Mouse (Mus musculus) midbrain, embryonic 10.5 days (tissue): ENCODE results near the gene Hoga1. TPM values are rescaled to one million over a fixed set of nuclear protein-coding genes. Genes with fewer than 3 reads are reported as not detected.

ENCODE experiments used
- DNase-seq: peaks from one replicate; pipeline ENCODE4 v3.0.0-alpha.2; 2017; ENCODE audit warnings: low spot score
- H3K27ac ChIP-seq: fragments of 300-500 bp; sonication (generic); replicated peaks from 2 replicates; pipeline ENCODE4 v1.5.1; 2016; ENCODE audit warnings: mild to moderate bottlenecking
- H3K27me3 ChIP-seq: fragments of 300-500 bp; sonication (generic); 2 replicates; pipeline ENCODE4 v1.6.1; 2016; ENCODE audit warnings: low read depth, mild to moderate bottlenecking; ENCODE audit not compliant: poor library complexity, severe bottlenecking
- H3K36me3 ChIP-seq: fragments of 300-500 bp; sonication (generic); 2 replicates; pipeline ENCODE4 v1.6.1; 2016; ENCODE audit warnings: mild to moderate bottlenecking, moderate library complexity
- H3K4me1 ChIP-seq: fragments of 300-500 bp; sonication (generic); 2 replicates; pipeline ENCODE4 v1.6.1; 2016
- H3K4me3 ChIP-seq: fragments of 300-500 bp; sonication (generic); 2 replicates; pipeline ENCODE4 v1.5.1; 2016; ENCODE audit warnings: mild to moderate bottlenecking, moderate library complexity
- H3K9me3 ChIP-seq: fragments of 300-500 bp; sonication (generic); replicated peaks from 2 replicates; pipeline ENCODE4 v1.6.1; 2016; ENCODE audit warnings: mild to moderate bottlenecking
- WGBS: fragments of 180-500 bp; shearing (Covaris S2); methylation state at CpG from one replicate; pipeline ENCODE4 v1.1.7; 2016; 5-methylcytosine and 5-hydroxymethylcytosine counted together
- polyA plus RNA-seq: library from polyadenylated mRNA; unstranded; fragments of >200 nt; fragmentation: Nextera tagmentation; extraction: Ambion mirVana; gene quantifications from 2 replicates; pipeline ENCODE4 v1.2.1, GENCODE M21; 2016

Gene Hoga1
- polyA plus RNA-seq, 1 experiment from 2014 or later = 1.1 TPM

DNA sequence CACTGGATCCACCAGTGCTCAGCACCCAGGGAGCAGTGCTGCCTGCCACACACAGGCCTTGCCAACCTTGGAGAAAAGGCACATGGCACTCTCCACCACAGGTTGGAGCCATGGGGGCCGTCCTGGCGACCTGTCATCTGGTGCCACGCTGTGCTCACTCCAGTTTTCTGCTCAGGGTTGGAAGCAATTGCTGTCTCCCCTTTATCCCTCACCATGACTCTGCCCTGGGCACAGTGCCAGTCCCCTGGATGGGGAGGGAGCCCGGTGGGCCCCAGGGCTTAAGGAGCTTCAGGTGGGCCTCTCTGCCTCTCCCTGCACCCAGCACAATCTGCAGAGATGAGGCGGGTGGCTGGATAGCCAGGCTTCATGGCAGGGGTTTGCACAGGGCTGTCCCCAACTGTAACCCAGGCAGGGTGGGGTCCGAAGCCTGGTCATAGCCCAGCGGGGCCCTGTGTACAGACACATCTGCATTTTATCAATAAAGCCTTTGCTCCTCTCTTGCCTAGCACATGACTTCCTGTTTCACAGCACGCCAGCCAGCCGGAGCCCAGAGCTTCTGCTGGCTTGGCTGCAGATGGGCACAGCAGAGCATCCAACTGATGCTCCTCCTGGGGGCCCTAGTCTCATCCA is 11.1 kb upstream of the Hoga1 start:
- no peak for DNase-seq
- 79% methylated on average over 9 of the region's 9 CpGs for WGBS

DNA sequence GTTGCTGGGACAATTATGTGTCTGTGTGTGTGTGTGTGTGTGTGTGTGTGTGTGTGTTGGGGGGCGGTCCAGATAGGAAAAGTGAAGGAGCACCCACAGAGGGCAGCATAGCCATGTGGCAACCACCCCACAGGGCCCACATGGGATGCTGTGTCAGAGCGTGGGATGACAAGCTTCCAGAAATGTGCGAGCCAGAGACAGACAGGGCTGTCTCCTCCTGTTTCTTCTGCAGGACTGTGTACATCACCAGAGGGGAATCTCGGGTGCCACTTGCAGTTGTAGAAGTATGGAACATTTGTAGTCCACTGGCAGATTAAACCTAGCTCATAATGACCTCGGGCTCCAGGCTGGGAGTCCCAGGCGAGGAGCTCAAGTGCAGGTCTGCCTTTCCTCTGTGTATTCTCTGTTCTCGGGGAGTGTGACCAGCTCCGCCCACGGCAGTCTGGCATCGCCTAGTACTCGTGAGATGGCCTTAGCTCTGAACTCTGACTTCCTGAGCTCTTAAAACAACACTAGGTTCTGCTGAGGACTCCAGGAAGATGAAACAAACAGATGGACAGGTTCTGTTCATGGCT is 10.4 kb upstream of the Hoga1 start:
- Histone ChIP-seq H3K4me1 (peaks cover 18% of the 10 kb centered on the region), H3K36me3 (peaks cover 5% of the 10 kb centered on the region; the same call in 1 of the 2 replicates), H3K4me3 (no peak overlapping the region), H3K9me3 (no peaks in the 10 kb centered on the region), H3K27me3 (0 out of 2 replicates have a peak, but pooled peaks cover 1% of the 10 kb centered on the region), H3K27ac (0 out of 2 replicates have a peak overlapping the region, but pooled peaks have one; percentile 52)
- WGBS = 64% methylated on average over 11 of the region's 11 CpGs
- DNase-seq = no peak

More for the DNA sequence above, 11.1 kb upstream of the Hoga1 start:
- peaks cover 5% of the 10 kb centered on the region; the same call in 1 of the 2 replicates for H3K36me3 ChIP-seq
- no peaks in the 10 kb centered on the region for H3K27me3 ChIP-seq
- no peaks in the 10 kb centered on the region for H3K9me3 ChIP-seq
- H3K4me1 ChIP-seq = peaks cover 18% of the 10 kb centered on the region
- H3K27ac ChIP-seq = peak overlapping the region; percentile 46; the same call in 1 of the 2 replicates
- peak overlapping the region; percentile 4; the same call in 1 of the 2 replicates for H3K4me3 ChIP-seq

DNA sequence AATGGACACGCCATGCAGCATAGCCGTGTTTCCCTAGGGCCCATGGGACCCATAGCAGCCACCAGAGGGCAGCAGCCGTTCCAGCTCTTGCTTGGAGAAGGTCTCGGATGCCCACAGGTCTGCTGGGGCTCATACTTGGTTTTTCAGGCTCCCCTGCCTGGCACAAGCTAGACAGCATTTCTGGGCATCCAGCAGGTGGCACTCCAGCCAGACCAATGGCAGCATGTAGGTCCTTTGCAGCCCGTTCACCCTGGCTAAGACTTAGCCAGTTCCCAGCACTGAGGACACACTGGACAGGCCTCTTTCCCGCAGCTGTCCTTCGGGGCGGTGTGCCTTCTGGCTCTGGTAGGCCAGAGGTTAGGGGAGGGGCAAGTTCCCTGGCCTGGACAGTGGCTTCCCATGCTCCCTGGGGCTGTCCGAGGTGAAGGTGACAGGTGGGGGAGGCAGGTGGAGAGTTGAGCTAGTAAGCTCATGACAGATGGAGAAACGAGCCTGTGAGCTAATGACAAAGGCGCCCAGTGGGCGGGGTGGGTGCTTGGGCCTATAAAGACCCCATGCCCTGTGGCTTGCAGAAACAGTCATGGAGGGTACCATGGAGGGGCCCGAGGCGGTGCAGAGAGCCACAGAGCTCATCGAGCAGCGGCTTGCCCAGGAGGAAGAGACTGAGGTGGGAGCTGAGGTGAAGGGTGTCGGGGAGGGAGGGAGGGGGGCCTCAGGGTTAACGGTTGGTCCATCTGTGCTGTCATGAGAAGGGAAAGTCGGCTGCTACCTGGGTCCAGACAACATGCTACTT is 9.8 kb upstream of the Hoga1 start, which contains the start of gene Ankrd2:
Ankrd2 (plus strand) TSS at position 545 of the 793 bp plus-strand sequence.
- Histone ChIP-seq H3K27me3 (0 out of 2 replicates have a peak, but pooled peaks cover 8% of the 10 kb centered on the region), H3K27ac (peak within 1 kb of the TSS; percentile 52; the same call in 1 of the 2 replicates), H3K4me1 (peaks cover 18% of the 10 kb centered on the region), H3K9me3 (no peaks in the 10 kb centered on the region), H3K36me3 (peaks cover 5% of the 10 kb centered on the region; the same call in 1 of the 2 replicates), H3K4me3 (no peak within 1 kb of the TSS)
- WGBS = 71% methylated on average over 19 of the region's 19 CpGs
- peak; percentile 77 for DNase-seq

DNA sequence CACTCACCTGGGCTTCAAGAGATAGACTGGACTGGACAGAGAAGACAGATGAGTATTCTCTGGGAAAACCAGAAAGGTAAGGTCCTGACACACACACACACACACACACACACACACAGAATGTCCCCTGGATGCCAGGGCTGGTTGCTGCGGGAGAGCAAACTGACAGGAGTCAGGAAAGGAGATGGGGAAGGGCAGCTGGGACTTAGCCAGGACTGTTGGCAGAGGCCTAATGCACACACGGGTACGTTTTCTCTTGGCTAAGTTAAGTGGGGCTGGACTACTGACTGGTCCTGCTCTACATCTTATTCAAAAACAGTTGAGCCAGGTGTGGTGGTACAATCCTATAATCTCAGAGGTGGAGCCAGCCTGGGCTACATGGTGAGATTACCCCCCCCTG is 9.1 kb upstream of the Hoga1 start:
- DNase-seq = no peak
- Histone ChIP-seq H3K4me1 (peaks cover 18% of the 10 kb centered on the region), H3K27me3 (0 out of 2 replicates have a peak, but pooled peaks cover 8% of the 10 kb centered on the region), H3K36me3 (peaks cover 5% of the 10 kb centered on the region; the same call in 1 of the 2 replicates), H3K4me3 (no peak overlapping the region), H3K27ac (no peak overlapping the region), H3K9me3 (no peaks in the 10 kb centered on the region)
- WGBS = 87% methylated on average over 3 of the region's 3 CpGs

DNA sequence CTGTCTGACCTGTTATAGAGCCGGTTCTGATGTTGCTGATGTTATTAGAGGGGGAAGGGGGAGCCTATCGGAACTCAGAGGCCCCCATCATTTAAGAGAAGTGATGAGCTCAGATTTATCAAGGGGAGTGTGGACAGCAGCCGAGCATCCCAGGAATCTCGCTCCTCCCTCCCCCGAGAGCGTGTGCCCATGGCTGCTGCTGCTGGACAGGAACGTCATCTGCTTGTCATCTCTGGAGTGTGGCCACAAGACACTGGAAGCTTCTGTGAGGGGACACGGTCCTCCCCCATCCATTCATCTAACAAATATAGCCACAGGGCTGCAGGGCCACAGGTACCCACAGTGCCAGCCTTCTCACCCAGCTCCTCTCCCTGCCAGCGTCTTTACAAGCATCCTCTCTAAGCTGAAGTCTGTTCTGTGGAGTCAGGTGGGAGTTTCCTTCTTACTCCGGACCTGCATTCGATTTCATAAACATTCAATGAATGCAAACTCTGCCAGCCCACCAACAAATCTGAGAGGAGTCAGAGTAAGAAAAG is 8.2 kb upstream of the Hoga1 start:
- Histone ChIP-seq H3K4me1 (peaks cover 18% of the 10 kb centered on the region), H3K4me3 (no peak overlapping the region), H3K9me3 (no peaks in the 10 kb centered on the region), H3K27me3 (0 out of 2 replicates have a peak, but pooled peaks cover 8% of the 10 kb centered on the region), H3K27ac (no peak overlapping the region), H3K36me3 (peaks cover 5% of the 10 kb centered on the region; the same call in 1 of the 2 replicates)
- 78% methylated on average over 11 of the region's 11 CpGs for WGBS
- no peak for DNase-seq

DNA sequence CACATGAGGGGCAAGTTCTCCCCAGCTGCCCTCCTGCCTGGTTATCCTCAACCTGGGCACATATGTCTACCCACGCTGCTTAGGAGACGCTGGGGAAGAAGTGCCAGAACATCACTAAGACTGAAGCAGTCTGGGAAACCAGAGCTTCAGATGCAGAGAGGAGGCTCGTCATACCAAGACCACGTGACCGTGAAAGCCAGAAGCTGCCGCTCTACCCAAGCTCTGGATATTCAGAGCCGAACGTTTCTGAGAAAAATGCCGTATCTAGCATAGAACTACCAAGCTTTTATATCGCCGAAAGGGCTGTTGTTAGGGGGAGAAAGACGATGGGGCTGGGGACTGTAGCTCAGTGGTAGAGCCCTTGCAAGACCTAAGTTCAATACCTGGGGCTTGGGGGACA is 7.1 kb upstream of the Hoga1 start:
- 92% methylated on average over 12 of the region's 12 CpGs for WGBS
- Histone ChIP-seq H3K9me3 (no peaks in the 10 kb centered on the region), H3K4me1 (peaks cover 18% of the 10 kb centered on the region), H3K36me3 (peaks cover 5% of the 10 kb centered on the region; the same call in 1 of the 2 replicates), H3K27ac (no peak overlapping the region), H3K27me3 (0 out of 2 replicates have a peak, but pooled peaks cover 8% of the 10 kb centered on the region), H3K4me3 (no peak overlapping the region)
- DNase-seq = no peak

DNA sequence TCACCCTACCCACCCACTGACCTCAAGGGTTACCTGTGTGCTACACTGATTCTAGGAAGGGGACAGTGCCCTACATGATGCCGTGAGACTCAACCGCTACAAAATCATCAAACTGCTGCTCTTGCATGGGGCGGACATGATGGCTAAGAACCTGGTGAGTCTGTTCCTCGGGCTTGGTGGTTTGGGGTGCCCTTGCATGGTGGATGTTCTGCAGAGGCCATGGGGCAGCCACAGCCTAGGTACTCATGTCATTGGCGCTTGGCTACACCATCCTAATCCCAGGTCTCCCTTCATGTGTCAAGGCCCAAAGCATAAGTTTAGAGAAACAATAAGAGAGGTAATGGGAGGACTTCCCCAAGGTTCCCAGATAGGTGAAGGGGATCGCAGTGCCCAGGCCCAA is 1.4 kb upstream of the Hoga1 start:
- no peaks in the 10 kb centered on the region for H3K9me3 ChIP-seq
- WGBS = 92% methylated on average over 6 of the region's 6 CpGs
- no peak overlapping the region for H3K4me3 ChIP-seq
- H3K27ac ChIP-seq = no peak overlapping the region
- H3K27me3 ChIP-seq = 0 out of 2 replicates have a peak, but pooled peaks cover 8% of the 10 kb centered on the region
- no peak for DNase-seq
- no peaks in the 10 kb centered on the region for H3K36me3 ChIP-seq
- peaks cover 10% of the 10 kb centered on the region for H3K4me1 ChIP-seq

DNA sequence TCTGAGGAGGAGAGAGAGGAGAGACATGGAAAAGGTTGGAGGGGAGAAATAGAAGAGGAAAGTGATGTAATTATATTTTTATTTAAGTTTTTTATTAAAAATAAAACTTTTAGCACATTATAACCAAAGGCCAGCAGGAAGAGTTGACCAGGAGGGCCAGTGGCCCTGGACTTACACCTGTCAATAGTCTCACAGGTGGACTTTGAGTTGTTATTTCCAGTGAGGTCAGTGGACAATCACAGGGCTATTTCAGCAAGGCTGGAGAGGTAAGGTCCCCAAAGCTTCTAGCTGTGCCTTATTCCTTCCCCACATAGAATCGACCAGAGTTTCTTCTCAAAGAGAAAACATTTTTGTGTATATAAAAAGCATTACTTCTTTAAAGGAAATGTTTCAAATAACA is 4.8 kb downstream of the Hoga1 start:
- WGBS = 88% methylated on average over 1 of the region's 1 CpGs
- Histone ChIP-seq H3K27me3 (no peaks in the 10 kb centered on the region), H3K36me3 (no peaks in the 10 kb centered on the region), H3K4me1 (peaks cover 15% of the 10 kb centered on the region), H3K4me3 (no peak overlapping the region), H3K9me3 (no peaks in the 10 kb centered on the region), H3K27ac (no peak overlapping the region)
- DNase-seq = no peak

DNA sequence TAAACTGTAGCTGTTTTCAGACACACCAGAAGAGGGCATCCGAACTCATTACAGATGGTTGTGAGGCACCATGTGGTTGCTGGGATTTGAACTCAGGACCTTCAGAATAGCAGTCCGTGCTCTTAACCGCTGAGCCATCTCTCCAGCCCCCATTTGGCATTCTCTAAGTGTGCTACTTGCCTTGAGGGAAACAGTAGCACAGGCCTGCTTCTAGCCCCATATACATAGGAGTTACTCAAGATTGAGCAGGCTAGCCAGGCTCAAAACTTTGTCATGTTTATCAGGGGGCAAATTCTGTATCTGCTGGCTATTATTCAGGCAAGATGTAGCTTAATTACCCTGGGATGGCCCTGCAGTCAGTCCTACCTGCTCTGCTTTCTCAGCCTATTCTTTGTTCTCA is 5.9 kb downstream of the Hoga1 start:
- H3K4me1 ChIP-seq = peaks cover 5% of the 10 kb centered on the region; the same call in 1 of the 2 replicates
- H3K27ac ChIP-seq = no peak overlapping the region
- no peak overlapping the region for H3K4me3 ChIP-seq
- H3K9me3 ChIP-seq = no peaks in the 10 kb centered on the region
- no peak for DNase-seq
- WGBS = 87% methylated on average over 3 of the region's 3 CpGs
- no peaks in the 10 kb centered on the region for H3K36me3 ChIP-seq
- H3K27me3 ChIP-seq = no peaks in the 10 kb centered on the region

DNA sequence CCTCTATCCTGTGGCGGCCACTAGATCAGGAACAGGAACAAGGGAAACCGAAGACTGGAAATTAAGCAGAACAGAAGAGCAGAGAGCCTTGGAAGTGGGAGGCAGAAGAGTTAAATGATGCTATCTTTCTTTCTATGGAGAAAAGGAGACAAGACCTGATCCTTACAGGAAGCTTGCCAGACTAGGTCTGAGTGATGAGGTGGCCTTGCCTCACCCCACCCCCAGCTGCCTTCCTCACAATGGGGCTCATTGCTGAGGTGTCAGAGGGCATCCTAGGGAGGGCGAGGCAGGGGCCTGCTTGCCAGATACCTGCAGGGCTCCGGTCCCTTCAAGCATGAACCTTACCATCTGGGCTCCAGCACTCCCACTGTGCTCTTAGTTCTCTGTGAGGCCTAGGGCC is 6.5 kb downstream of the Hoga1 start, which contains the start of gene 4933411K16Rik:
4933411K16Rik (plus strand) TSS at position 301 of the 400 bp plus-strand sequence.
- Histone ChIP-seq H3K9me3 (no peaks in the 10 kb centered on the region), H3K36me3 (no peaks in the 10 kb centered on the region), H3K4me1 (peaks cover 5% of the 10 kb centered on the region; the same call in 1 of the 2 replicates), H3K27ac (no peak within 1 kb of the TSS), H3K27me3 (no peaks in the 10 kb centered on the region), H3K4me3 (no peak within 1 kb of the TSS)
- no peak for DNase-seq
- WGBS = 76% methylated on average over 4 of the region's 4 CpGs

DNA sequence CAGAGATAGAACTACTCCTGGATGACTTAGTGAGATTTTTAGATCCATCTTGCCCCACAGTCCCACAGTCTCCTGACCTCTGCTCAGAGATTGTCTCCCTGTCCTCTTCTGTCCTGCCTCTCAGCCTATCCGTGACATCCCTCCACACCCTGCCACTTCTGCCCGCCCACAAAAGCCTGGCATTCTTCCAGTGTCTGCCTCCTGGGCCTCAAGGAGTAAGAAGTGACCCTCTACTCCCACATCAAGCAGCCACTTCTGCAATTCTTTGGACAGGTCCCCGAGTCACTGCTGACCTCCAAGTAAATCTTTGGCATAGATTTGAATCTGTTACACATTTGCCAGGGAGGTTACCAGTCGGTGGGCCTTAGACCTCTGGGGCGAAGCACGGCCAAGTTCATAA is 8.8 kb downstream of the Hoga1 start:
- 93% methylated on average over 6 of the region's 6 CpGs for WGBS
- H3K4me1 ChIP-seq = peaks cover 5% of the 10 kb centered on the region; the same call in 1 of the 2 replicates

DNA sequence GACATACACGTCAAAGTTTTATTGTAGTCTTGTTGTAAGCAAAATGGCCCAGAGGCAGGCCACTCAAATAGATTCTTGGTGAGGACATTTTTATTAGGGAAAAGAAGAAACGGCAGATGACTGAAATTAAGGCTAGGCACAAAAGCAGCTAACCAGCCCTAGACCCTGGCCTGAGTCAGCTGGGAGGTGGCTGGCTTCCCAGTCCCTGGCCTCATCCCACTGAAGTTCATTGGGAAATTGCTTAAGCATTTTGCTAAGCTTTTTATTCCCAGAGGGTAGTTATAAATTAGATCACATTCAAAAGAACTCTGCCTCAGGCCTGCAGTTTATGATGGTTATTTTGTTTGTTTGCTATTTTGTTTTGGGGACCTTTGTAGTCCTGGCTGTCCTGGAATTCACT is 10.5 kb downstream of the Hoga1 start:
- H3K27ac ChIP-seq = no peak overlapping the region
- no peaks in the 10 kb centered on the region for H3K36me3 ChIP-seq
- no peak for DNase-seq
- H3K9me3 ChIP-seq = no peaks in the 10 kb centered on the region
- H3K4me1 ChIP-seq = peaks cover 5% of the 10 kb centered on the region; the same call in 1 of the 2 replicates
- WGBS = 90% methylated on average over 2 of the region's 2 CpGs
- no peaks in the 10 kb centered on the region for H3K27me3 ChIP-seq
- H3K4me3 ChIP-seq = no peak overlapping the region

More for the DNA sequence above, 8.8 kb downstream of the Hoga1 start:
- H3K4me3 ChIP-seq = no peak overlapping the region
- H3K36me3 ChIP-seq = no peaks in the 10 kb centered on the region
- no peaks in the 10 kb centered on the region for H3K9me3 ChIP-seq
- H3K27ac ChIP-seq = no peak overlapping the region
- no peaks in the 10 kb centered on the region for H3K27me3 ChIP-seq
- DNase-seq = no peak
